Mouse (Mus musculus): ENCODE measurements at regions not wholly inside any gene's neighbourhood (a gene's known extent, or its start where the extent isn't known, plus 50 kb on each side); places are given as distances from the start of the nearest gene placed in this dataset.

DNA sequence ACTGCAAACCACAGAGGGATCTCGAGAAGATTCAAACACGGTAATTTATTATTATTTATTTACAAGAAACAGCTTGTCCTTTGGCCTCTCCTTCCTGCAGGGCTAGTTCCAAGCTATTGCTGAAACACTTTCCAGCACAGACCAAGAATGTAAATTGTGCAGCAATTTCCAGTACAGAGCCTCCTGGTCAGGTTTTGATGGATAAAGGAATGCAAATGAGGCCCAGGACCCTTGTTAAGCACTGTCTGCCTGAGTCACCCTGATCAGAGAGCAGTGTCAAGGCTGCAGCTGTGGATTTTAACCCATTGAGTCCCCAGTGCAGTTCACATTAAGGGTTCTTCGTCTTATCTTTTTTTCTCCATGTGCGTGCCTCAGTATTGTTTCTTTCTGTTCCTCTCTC is 142.3 kb upstream of the Zkscan2 start:
- H3K27me3 ChIP-seq (ENCODE audit: control insufficient read depth, insufficient read depth, low read length), result no peaks in the 10 kb centered on the region

GRCm38 (mm10) chr7:123643426-123643825 is 143.2 kb upstream of the Zkscan2 start:
- Histone ChIP-seq H3K4me2 (replicated peaks; ENCODE audit: low read depth) (no peak overlapping the region), H3K4me3 (ENCODE audit: low read depth, low read length) (no peak overlapping the region), H3K9me3 (ENCODE audit: control insufficient read depth, low read length) (no peaks in the 10 kb centered on the region), H3K36me3 (ENCODE audit: control insufficient read depth, insufficient read depth, low read length) (no peaks in the 10 kb centered on the region), H3K27ac (replicated peaks) (no peak overlapping the region), H3K27me3 (ENCODE audit: control insufficient read depth, insufficient read depth, low read length) (no peaks in the 10 kb centered on the region), H3K4me1 (replicated peaks; ENCODE audit: control insufficient read depth, insufficient read depth) (no peaks in the 10 kb centered on the region), H3K9ac (ENCODE audit: low read length) (no peak overlapping the region)
- ATAC-seq (ENCODE audit: low FRiP score, low TSS enrichment) (no peak), DNase-seq (ENCODE audit: low spot score) (no peak)
- 40% methylated on average over 2 of the region's 2 CpGs for WGBS
- TF ChIP-seq CTCF (IDR thresholded peaks at IDR 0.05; ENCODE audit: low read depth) (no peak), EP300 (optimal IDR thresholded peaks at IDR 0.05) (no peak)

More for the DNA sequence above, 142.3 kb upstream of the Zkscan2 start:
- H3K9ac ChIP-seq (ENCODE audit: low read length), result no peak overlapping the region
- TF ChIP-seq EP300 (optimal IDR thresholded peaks at IDR 0.05) (no peak), CTCF (IDR thresholded peaks at IDR 0.05; ENCODE audit: low read depth) (no peak)
- no peak for ATAC-seq (ENCODE audit: low FRiP score, low TSS enrichment)
- H3K4me3 ChIP-seq (ENCODE audit: low read depth, low read length), result no peak overlapping the region
- no peak overlapping the region for H3K27ac ChIP-seq (replicated peaks)
- no peak overlapping the region for H3K4me2 ChIP-seq (replicated peaks; ENCODE audit: low read depth)
- H3K9me3 ChIP-seq (ENCODE audit: control insufficient read depth, low read length), result no peaks in the 10 kb centered on the region
- no peaks in the 10 kb centered on the region for H3K4me1 ChIP-seq (replicated peaks; ENCODE audit: control insufficient read depth, insufficient read depth)
- WGBS, result 35% methylated on average over 4 of the region's 4 CpGs
- H3K36me3 ChIP-seq (ENCODE audit: control insufficient read depth, insufficient read depth, low read length), result no peaks in the 10 kb centered on the region
- no peak for DNase-seq (ENCODE audit: low spot score)

GRCm38 (mm10) chr7:123645521-123645920 is 145.3 kb upstream of the Zkscan2 start:
- Histone ChIP-seq H3K9ac (ENCODE audit: low read length) (no peak overlapping the region), H3K4me1 (replicated peaks; ENCODE audit: control insufficient read depth, insufficient read depth) (no peaks in the 10 kb centered on the region), H3K4me2 (replicated peaks; ENCODE audit: low read depth) (no peak overlapping the region), H3K36me3 (ENCODE audit: control insufficient read depth, insufficient read depth, low read length) (no peaks in the 10 kb centered on the region), H3K27me3 (ENCODE audit: control insufficient read depth, insufficient read depth, low read length) (no peaks in the 10 kb centered on the region), H3K9me3 (ENCODE audit: control insufficient read depth, low read length) (no peaks in the 10 kb centered on the region), H3K4me3 (ENCODE audit: low read depth, low read length) (no peak overlapping the region), H3K27ac (replicated peaks) (no peak overlapping the region)
- TF ChIP-seq CTCF (IDR thresholded peaks at IDR 0.05; ENCODE audit: low read depth) (no peak), EP300 (optimal IDR thresholded peaks at IDR 0.05) (no peak)
- no peak for DNase-seq (ENCODE audit: low spot score)
- 91% methylated on average over 3 of the region's 3 CpGs for WGBS
- ATAC-seq (ENCODE audit: low FRiP score, low TSS enrichment), result no peak

DNA sequence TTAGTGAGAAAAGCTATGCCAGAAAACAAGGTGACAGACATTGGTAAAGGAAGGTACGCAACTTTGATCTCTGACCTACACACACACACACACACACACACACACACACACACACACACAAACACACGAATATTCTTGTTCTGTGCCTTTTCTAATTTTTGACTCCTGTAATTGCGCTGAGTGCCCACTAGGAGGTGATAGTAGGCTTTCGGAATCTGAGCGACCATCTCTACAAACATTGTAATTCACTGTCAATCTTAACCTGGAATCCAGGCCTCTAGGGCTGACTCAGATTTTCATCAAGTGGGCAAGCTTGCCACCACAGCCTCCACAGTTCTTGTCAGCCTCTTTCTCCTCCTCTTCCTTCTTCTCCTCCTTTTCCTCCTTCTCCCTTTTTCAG is 165.2 kb upstream of the Zkscan2 start:
- H3K36me3 ChIP-seq (ENCODE audit: control insufficient read depth, insufficient read depth, low read length), result no peaks in the 10 kb centered on the region
- no peak overlapping the region for H3K27ac ChIP-seq (replicated peaks)
- no peaks in the 10 kb centered on the region for H3K9me3 ChIP-seq (ENCODE audit: control insufficient read depth, low read length)
- H3K27me3 ChIP-seq (ENCODE audit: control insufficient read depth, insufficient read depth, low read length), result no peaks in the 10 kb centered on the region
- H3K9ac ChIP-seq (ENCODE audit: low read length), result no peak overlapping the region
- H3K4me3 ChIP-seq (ENCODE audit: low read depth, low read length), result no peak overlapping the region
- no peak overlapping the region for H3K4me2 ChIP-seq (replicated peaks; ENCODE audit: low read depth)
- TF ChIP-seq CTCF (IDR thresholded peaks at IDR 0.05; ENCODE audit: low read depth), result peak; percentile 45
- TF ChIP-seq EP300 (optimal IDR thresholded peaks at IDR 0.05), result no peak
- ATAC-seq (ENCODE audit: low FRiP score, low TSS enrichment), result no peak
- H3K4me1 ChIP-seq (replicated peaks; ENCODE audit: control insufficient read depth, insufficient read depth), result no peaks in the 10 kb centered on the region
- DNase-seq (ENCODE audit: low spot score), result no peak
- WGBS, result 52% methylated on average over 5 of the region's 5 CpGs

DNA sequence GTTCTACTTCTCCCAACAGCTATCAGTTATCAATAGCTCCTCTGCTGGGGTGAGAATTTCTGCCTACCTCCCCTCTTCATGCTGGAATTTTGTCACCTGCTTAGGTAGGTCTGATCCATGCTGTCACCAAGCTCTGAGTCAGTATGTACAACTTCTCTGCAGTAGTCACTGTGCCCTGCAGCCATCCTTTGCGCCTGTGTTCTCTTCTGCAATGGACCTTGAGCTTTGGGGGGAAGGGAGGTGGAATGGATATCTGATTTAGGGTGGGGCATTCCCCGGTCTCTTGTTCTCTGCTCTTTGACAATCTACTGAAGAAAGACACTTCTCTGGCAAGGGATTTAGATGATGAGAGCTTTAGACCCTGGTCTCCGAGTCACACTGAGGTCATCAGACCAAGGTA is 184.5 kb upstream of the Zkscan2 start:
- Histone ChIP-seq H3K4me1 (replicated peaks; ENCODE audit: control insufficient read depth, insufficient read depth) (no peaks in the 10 kb centered on the region), H3K9me3 (ENCODE audit: control insufficient read depth, low read length) (no peaks in the 10 kb centered on the region), H3K27me3 (ENCODE audit: control insufficient read depth, insufficient read depth, low read length) (no peaks in the 10 kb centered on the region), H3K27ac (replicated peaks) (no peak overlapping the region), H3K36me3 (ENCODE audit: control insufficient read depth, insufficient read depth, low read length) (no peaks in the 10 kb centered on the region), H3K9ac (ENCODE audit: low read length) (no peak overlapping the region), H3K4me2 (replicated peaks; ENCODE audit: low read depth) (no peak overlapping the region), H3K4me3 (ENCODE audit: low read depth, low read length) (no peak overlapping the region)
- no peak for DNase-seq (ENCODE audit: low spot score)
- no peak for ATAC-seq (ENCODE audit: low FRiP score, low TSS enrichment)
- TF ChIP-seq CTCF (IDR thresholded peaks at IDR 0.05; ENCODE audit: low read depth) (no peak), EP300 (optimal IDR thresholded peaks at IDR 0.05) (no peak)
- 77% methylated on average over 3 of the region's 3 CpGs for WGBS

DNA sequence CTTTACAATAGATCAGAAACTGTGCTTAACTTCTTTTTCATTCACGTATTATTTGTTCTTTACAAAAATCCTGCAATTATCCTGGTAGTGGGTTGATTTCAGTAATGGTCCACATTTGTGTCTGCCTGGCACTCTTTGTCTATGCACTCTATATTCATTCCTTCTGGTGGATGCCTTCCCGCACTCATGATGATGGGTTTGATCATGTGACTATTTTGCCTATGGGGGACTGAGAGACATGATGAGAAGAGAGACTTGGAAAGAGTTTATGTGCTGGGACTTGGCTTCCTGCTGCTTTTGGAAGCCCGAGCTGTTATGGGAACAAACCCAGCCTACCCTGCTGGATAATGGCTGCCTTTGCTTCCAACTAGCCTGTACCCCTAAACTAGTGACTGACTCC is 186.3 kb upstream of the Zkscan2 start:
- 70% methylated on average over 3 of the region's 3 CpGs for WGBS
- ATAC-seq (ENCODE audit: low FRiP score, low TSS enrichment) (no peak), DNase-seq (ENCODE audit: low spot score) (no peak)
- TF ChIP-seq EP300 (optimal IDR thresholded peaks at IDR 0.05), result no peak
- Histone ChIP-seq H3K9ac (ENCODE audit: low read length) (no peak overlapping the region), H3K4me2 (replicated peaks; ENCODE audit: low read depth) (no peak overlapping the region), H3K36me3 (ENCODE audit: control insufficient read depth, insufficient read depth, low read length) (no peaks in the 10 kb centered on the region), H3K27ac (replicated peaks) (no peak overlapping the region), H3K4me3 (ENCODE audit: low read depth, low read length) (no peak overlapping the region), H3K9me3 (ENCODE audit: control insufficient read depth, low read length) (no peaks in the 10 kb centered on the region), H3K4me1 (replicated peaks; ENCODE audit: control insufficient read depth, insufficient read depth) (no peaks in the 10 kb centered on the region), H3K27me3 (ENCODE audit: control insufficient read depth, insufficient read depth, low read length) (no peaks in the 10 kb centered on the region)

All from stomach, postnatal 0 days (tissue).